Mouse (Mus musculus) stomach, postnatal 0 days (tissue): Measurements from ENCODE around the gene Prkcb. TPM values are rescaled to one million over a fixed set of nuclear protein-coding genes. Genes with fewer than 3 reads are reported as not detected.

Source experiments
- ATAC-seq: fragments of 200-750 bp; cut with Nextera tagmentation; 2 replicates; pipeline ENCODE4 v1.8.0; 2017; ENCODE audit not compliant: low FRiP score, low TSS enrichment
- DNase-seq: peaks from one replicate; pipeline ENCODE4 v3.0.0-alpha.2; 2016; ENCODE audit warnings: low spot score
- H3K27ac ChIP-seq: fragments of 300-500 bp; sonication (generic); replicated peaks from 2 replicates; pipeline ENCODE4 v1.5.1; 2014; ENCODE audit warnings: mild to moderate bottlenecking, control low read depth
- H3K27me3 ChIP-seq: fragments of 300-500 bp; sonication (generic); 2 replicates; pipeline ENCODE4 v1.6.1; 2014; ENCODE audit warnings: low read length; ENCODE audit not compliant: control insufficient read depth, insufficient read depth
- H3K36me3 ChIP-seq: fragments of 300-500 bp; sonication (generic); 2 replicates; pipeline ENCODE4 v1.6.1; 2014; ENCODE audit warnings: low read length, mixed read lengths; ENCODE audit not compliant: control insufficient read depth, insufficient read depth
- H3K4me1 ChIP-seq: fragments of 300-500 bp; sonication (generic); replicated peaks from 2 replicates; pipeline ENCODE4 v1.6.1; 2014; ENCODE audit warnings: antibody characterized with exemption; ENCODE audit not compliant: control insufficient read depth, insufficient read depth
- H3K4me2 ChIP-seq: fragments of 300-500 bp; sonication (generic); replicated peaks from 2 replicates; pipeline ENCODE4 v1.6.1; 2014; ENCODE audit warnings: low read depth, mild to moderate bottlenecking, control low read depth, moderate library complexity
- H3K4me3 ChIP-seq: fragments of 300-500 bp; sonication (generic); 2 replicates; pipeline ENCODE4 v1.5.1; 2014; ENCODE audit warnings: low read depth, low read length, control low read depth
- H3K9ac ChIP-seq: fragments of 300-500 bp; sonication (generic); 2 replicates; pipeline ENCODE4 v1.6.1; 2014; ENCODE audit warnings: mild to moderate bottlenecking, low read length, control low read depth, mixed read lengths
- H3K9me3 ChIP-seq: fragments of 300-500 bp; sonication (generic); 2 replicates; pipeline ENCODE4 v1.6.1; 2016; ENCODE audit warnings: low read length; ENCODE audit not compliant: control insufficient read depth
- CTCF ChIP-seq: IDR thresholded peaks from 2 replicates; pipeline ENCODE4 v1.5.1; 2016; ENCODE audit warnings: antibody characterized with exemption, low read depth, mild to moderate bottlenecking, moderate library complexity
- EP300 ChIP-seq: optimal IDR thresholded peaks from 2 replicates; pipeline ENCODE3; 2016; ENCODE audit warnings: antibody characterized with exemption
- whole genome bisulfite sequencing: fragments of 180-500 bp; shearing (Covaris S2); extraction: QIAGEN DNeasy Blood & Tissue Kit; methylation state at CpG from one replicate; pipeline ENCODE4 v1.1.7; 2014; 5-methylcytosine and 5-hydroxymethylcytosine counted together
- polyA plus RNA-seq: library from polyadenylated mRNA; unstranded; fragments of >200 nt; fragmentation: Nextera tagmentation; extraction: Ambion mirVana; gene quantifications from 2 replicates; pipeline ENCODE4 v1.2.1, GENCODE M21; 2015

The Prkcb gene
- polyA plus RNA-seq, 1 experiment from 2014 or later, result 7.9 TPM

DNA sequence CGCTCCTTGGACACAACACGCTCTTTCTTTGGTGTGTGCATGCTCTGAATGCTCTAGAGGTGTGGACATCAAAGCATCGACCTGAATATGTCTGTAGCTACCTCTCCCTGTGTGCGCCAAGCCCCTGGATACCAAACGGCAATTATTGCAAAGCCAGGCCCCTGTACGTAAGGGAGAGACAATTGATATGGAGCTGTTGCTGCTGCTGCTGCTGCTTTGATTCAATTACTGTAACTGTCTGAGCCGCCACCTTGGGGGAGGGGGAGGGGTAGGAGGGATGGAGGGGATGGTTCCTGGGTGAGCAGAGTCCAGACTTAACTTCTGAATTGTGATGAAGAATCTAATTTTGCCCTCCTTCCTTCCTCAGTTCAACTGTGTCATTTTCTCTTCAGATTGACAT is 312.3 kb downstream of the Prkcb start:
- 71% methylated on average over 7 of the region's 7 CpGs for WGBS
- H3K4me1 ChIP-seq, result 0 out of 2 replicates have a peak, but pooled peaks cover 2% of the 10 kb centered on the region
- no peak overlapping the region for H3K4me3 ChIP-seq
- no peak for DNase-seq
- H3K36me3 ChIP-seq, result no peaks in the 10 kb centered on the region
- ATAC-seq, result no peak
- no peak overlapping the region for H3K9ac ChIP-seq
- H3K27me3 ChIP-seq, result no peaks in the 10 kb centered on the region
- no peak overlapping the region for H3K27ac ChIP-seq
- no peaks in the 10 kb centered on the region for H3K9me3 ChIP-seq
- no peak overlapping the region for H3K4me2 ChIP-seq
- TF ChIP-seq CTCF, result no peak
- no peak for TF ChIP-seq EP300

DNA sequence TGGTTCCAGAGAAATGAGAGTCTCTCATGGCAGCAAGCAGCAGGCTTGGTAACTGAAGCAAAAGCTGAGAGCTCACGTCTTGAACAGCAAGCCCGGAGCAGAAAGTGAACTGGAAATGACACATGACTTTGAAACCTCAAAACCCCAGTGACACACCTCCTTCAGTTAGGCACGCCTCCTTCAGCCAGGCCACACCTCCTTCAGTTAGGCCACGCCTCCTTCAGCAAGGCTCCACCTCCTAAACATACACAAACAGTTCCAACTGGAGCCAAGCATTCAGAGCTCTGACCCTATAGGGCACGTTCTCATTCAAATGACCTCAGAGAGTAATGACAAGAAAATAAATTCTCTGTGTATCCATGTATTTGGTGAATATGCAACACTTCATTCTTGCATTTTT is 316.5 kb downstream of the Prkcb start:
- Histone ChIP-seq H3K4me1 (no peaks in the 10 kb centered on the region), H3K27ac (no peak overlapping the region), H3K4me3 (no peak overlapping the region), H3K27me3 (no peaks in the 10 kb centered on the region), H3K36me3 (no peaks in the 10 kb centered on the region), H3K9me3 (no peaks in the 10 kb centered on the region), H3K9ac (no peak overlapping the region), H3K4me2 (no peak overlapping the region)
- no peak for TF ChIP-seq CTCF
- TF ChIP-seq EP300, result no peak
- WGBS, result 75% methylated on average over 5 of the region's 5 CpGs
- ATAC-seq (no peak), DNase-seq (no peak)

DNA sequence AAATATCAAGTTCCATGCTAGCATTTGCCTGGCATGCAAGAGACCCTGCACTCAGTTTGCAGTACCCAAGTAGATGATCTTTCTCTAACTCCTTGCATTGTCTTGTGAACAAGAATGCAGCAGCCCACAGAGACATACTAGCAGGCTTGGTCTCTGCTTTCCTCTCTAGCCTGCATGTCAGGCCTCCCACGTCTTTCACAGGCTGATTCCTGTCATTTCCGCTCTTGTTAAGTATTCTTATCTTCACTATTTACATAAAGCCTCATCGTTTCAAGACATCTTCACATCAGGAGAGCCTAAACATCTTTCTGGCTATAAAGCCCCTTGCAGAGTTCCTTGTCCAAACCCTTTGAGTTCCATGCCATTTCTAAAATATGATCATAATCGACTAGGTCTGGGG is 320.9 kb downstream of the Prkcb start:
- no peak overlapping the region for H3K27ac ChIP-seq
- H3K4me3 ChIP-seq, result no peak overlapping the region
- H3K4me1 ChIP-seq, result no peaks in the 10 kb centered on the region
- TF ChIP-seq EP300, result no peak
- TF ChIP-seq CTCF, result no peak
- DNase-seq (no peak), ATAC-seq (no peak)
- H3K9ac ChIP-seq, result no peak overlapping the region
- WGBS, result 56% methylated on average over 4 of the region's 4 CpGs
- H3K9me3 ChIP-seq, result no peaks in the 10 kb centered on the region
- no peak overlapping the region for H3K4me2 ChIP-seq
- H3K36me3 ChIP-seq, result no peaks in the 10 kb centered on the region
- H3K27me3 ChIP-seq, result no peaks in the 10 kb centered on the region

DNA sequence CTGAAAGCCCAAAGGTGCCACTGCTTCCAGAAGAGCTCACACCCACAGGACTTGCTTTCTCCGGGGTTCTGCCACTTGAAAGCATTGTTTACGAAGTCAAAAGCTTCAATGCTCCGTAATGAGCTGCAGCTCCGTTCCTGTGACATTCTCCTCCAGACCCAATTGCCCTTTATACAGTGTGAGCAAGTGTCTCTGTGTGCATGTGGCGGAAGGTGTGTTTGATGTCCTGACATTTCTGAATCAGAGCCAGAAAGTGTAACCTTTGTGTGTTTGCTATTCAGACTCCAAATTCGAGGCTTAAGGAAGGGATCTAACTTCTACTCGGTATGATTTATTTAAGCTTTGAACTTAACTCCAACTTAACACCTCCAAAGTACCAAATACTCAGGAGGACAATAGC is 321.6 kb downstream of the Prkcb start:
- ATAC-seq, result no peak
- Histone ChIP-seq H3K36me3 (no peaks in the 10 kb centered on the region), H3K4me1 (no peaks in the 10 kb centered on the region), H3K9ac (no peak overlapping the region), H3K27me3 (no peaks in the 10 kb centered on the region), H3K4me3 (no peak overlapping the region), H3K4me2 (no peak overlapping the region), H3K9me3 (no peaks in the 10 kb centered on the region), H3K27ac (no peak overlapping the region)
- 50% methylated on average over 7 of the region's 7 CpGs for WGBS
- DNase-seq, result no peak
- no peak for TF ChIP-seq EP300

DNA sequence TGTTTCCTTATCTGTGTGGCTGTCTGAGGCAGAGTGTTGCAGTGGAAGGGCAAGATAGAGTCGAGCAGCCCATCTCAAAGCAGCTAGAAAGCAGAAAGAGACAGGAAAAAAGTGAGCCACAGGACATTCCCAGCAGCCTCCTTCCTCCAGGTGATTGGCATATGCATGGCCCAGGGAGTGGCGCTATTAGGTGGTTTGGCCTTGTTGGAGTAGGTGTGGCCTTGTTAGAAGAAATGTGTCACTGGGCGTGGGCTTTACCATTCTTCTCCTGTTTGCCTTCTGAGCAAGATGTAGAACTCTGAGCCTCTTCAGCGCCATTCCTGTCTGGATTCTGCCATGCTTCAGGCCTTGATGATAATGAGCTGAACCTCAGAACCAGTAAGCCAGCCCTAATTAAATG is 325.3 kb downstream of the Prkcb start:
- no peak overlapping the region for H3K9ac ChIP-seq
- 76% methylated on average over 4 of the region's 4 CpGs for WGBS
- no peaks in the 10 kb centered on the region for H3K4me1 ChIP-seq
- no peaks in the 10 kb centered on the region for H3K36me3 ChIP-seq
- no peaks in the 10 kb centered on the region for H3K27me3 ChIP-seq
- no peak for TF ChIP-seq EP300
- H3K4me3 ChIP-seq, result no peak overlapping the region
- no peak overlapping the region for H3K4me2 ChIP-seq
- no peak overlapping the region for H3K27ac ChIP-seq
- DNase-seq (no peak), ATAC-seq (no peak)
- no peaks in the 10 kb centered on the region for H3K9me3 ChIP-seq

DNA sequence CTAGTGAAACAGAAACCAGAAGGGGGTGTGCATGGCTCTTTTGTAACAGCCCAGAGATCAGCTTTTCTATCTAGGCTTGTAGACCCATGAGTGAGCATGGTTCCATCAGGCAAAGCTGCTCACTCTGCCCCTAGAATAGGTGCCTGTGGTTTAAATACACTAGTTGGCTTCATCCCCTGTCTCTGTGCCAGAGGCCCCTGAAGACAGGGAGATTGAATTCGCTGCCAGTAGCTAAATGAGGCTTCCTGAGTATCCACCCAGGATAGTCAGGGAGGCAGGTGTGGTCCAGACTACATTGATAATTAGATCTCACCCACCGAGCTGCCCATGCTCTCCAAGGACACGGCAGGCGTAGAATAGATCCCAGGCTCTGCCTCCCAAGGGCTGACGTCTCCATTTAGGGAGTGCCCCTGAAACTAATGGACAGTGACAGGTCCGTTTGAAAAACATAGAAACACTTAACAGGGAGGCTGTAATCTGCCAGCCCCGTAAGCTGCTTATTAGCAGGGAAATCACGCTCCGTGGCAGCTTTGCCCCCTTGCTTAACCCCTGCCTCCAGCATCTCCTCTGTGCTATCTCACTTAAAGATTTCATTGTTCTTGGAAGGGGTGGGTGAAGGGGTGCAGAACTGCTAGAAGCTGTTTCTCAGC is 333.7 kb downstream of the Prkcb start:
- no peak overlapping the region for H3K27ac ChIP-seq
- no peak for TF ChIP-seq EP300
- TF ChIP-seq CTCF, result no peak
- no peak for ATAC-seq
- no peaks in the 10 kb centered on the region for H3K27me3 ChIP-seq
- no peaks in the 10 kb centered on the region for H3K9me3 ChIP-seq
- no peak overlapping the region for H3K9ac ChIP-seq
- no peak for DNase-seq
- no peak overlapping the region for H3K4me2 ChIP-seq
- no peaks in the 10 kb centered on the region for H3K36me3 ChIP-seq
- WGBS, result 52% methylated on average over 9 of the region's 9 CpGs
- no peak overlapping the region for H3K4me3 ChIP-seq
- no peaks in the 10 kb centered on the region for H3K4me1 ChIP-seq
